Mouse (Mus musculus) midbrain, embryonic 15.5 days (tissue): ENCODE results near the gene Cntfr. TPM values are rescaled to one million over a fixed set of nuclear protein-coding genes. Genes with fewer than 3 reads are reported as not detected.

Experiments used
- ATAC-seq: fragments of 200-750 bp; cut with Nextera tagmentation; replicated peaks from 2 replicates; pipeline ENCODE4 v1.8.0; 2017; ENCODE audit warnings: moderate TSS enrichment
- H3K27ac ChIP-seq: fragments of 300-500 bp; sonication (generic); 2 replicates; pipeline ENCODE4 v1.5.1; 2015; ENCODE audit warnings: mild to moderate bottlenecking, inconsistent platforms
- H3K27me3 ChIP-seq: fragments of 300-500 bp; sonication (generic); replicated peaks from 2 replicates; pipeline ENCODE4 v1.6.1; 2015; ENCODE audit warnings: inconsistent platforms
- H3K36me3 ChIP-seq: fragments of 300-500 bp; sonication (generic); replicated peaks from 2 replicates; pipeline ENCODE4 v1.6.1; 2015; ENCODE audit warnings: inconsistent platforms
- H3K4me1 ChIP-seq: fragments of 300-500 bp; sonication (generic); 2 replicates; pipeline ENCODE4 v1.6.1; 2015; ENCODE audit warnings: inconsistent platforms
- H3K4me2 ChIP-seq: fragments of 300-500 bp; sonication (generic); 2 replicates; pipeline ENCODE4 v1.6.1; 2015; ENCODE audit warnings: inconsistent platforms, mild to moderate bottlenecking, moderate library complexity
- H3K4me3 ChIP-seq: fragments of 300-500 bp; sonication (generic); 2 replicates; pipeline ENCODE4 v1.5.1; 2015; ENCODE audit warnings: mild to moderate bottlenecking, inconsistent platforms
- H3K9ac ChIP-seq: fragments of 300-500 bp; sonication (generic); 2 replicates; pipeline ENCODE4 v1.6.1; 2015; ENCODE audit warnings: mild to moderate bottlenecking, inconsistent platforms
- H3K9me3 ChIP-seq: fragments of 300-500 bp; sonication (generic); 2 replicates; pipeline ENCODE4 v1.6.1; 2016; ENCODE audit warnings: inconsistent platforms
- WGBS: fragments of 180-500 bp; shearing (Covaris S2); methylation state at CpG from one replicate; pipeline ENCODE4 v1.1.7; 2015; ENCODE audit warnings: mixed read lengths; 5-methylcytosine and 5-hydroxymethylcytosine counted together
- polyA plus RNA-seq: library from polyadenylated mRNA; unstranded; fragments of >200 nt; fragmentation: Nextera tagmentation; extraction: Ambion mirVana; gene quantifications from 2 replicates; pipeline ENCODE4 v1.2.1, GENCODE M21; 2015

The Cntfr gene
- polyA plus RNA-seq, 1 experiment from 2014 or later = 28.1 TPM

DNA sequence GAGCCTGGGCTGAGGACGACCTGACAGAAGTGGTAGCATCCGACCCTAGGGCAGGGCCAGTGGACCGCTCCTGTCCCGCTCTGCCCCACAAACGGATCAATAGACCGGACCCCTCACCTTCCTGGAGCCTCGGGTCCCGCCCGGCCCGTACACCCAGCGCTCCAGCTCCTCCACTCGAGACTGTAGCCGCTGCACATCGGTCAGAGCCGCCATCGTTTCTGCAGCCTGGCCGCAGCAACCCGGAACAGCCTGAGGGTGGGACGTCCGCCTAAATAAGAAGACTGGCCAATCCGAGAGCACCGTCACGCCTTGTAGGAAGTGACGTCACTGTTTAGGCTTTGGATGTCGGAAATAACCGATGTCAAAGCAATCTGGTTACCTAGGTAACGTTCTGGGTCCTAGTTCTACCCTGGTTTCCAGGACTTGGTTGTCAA lies 26.0 kb upstream of the Cntfr start, which contains the start of gene Dctn3:
Gene Dctn3, minus strand, starts transcription at position 253 of the 434 bp plus-strand sequence.
- Histone ChIP-seq H3K9me3 (no peaks in the 10 kb centered on the region), H3K4me2 (peak within 1 kb of the TSS; percentile 66), H3K27ac (peak within 1 kb of the TSS; percentile 65), H3K4me1 (peaks cover 23% of the 10 kb centered on the region), H3K27me3 (peaks cover 40% of the 10 kb centered on the region), H3K36me3 (peaks cover 13% of the 10 kb centered on the region; the same call in 1 of the 2 replicates), H3K4me3 (peak within 1 kb of the TSS; percentile 86), H3K9ac (peak within 1 kb of the TSS; percentile 92)
- ATAC-seq = peak; percentile 96
- under 1% methylated on average over 27 of the region's 27 CpGs for WGBS

GRCm38 (mm10) chr4:41716834-41717233 lies 19.9 kb upstream of the Cntfr start:
- no peak for ATAC-seq
- no peaks in the 10 kb centered on the region for H3K9me3 ChIP-seq
- H3K4me3 ChIP-seq = no peak overlapping the region
- H3K9ac ChIP-seq = no peak overlapping the region
- H3K27me3 ChIP-seq = no peaks in the 10 kb centered on the region
- 77% methylated on average over 6 of the region's 6 CpGs for WGBS
- no peak overlapping the region for H3K4me2 ChIP-seq
- H3K4me1 ChIP-seq = peaks cover 31% of the 10 kb centered on the region
- H3K27ac ChIP-seq = no peak overlapping the region
- peaks cover 25% of the 10 kb centered on the region; the same call in 1 of the 2 replicates for H3K36me3 ChIP-seq

GRCm38 (mm10) chr4:41715596-41715995 lies 18.7 kb upstream of the Cntfr start:
- Histone ChIP-seq H3K36me3 (peaks cover 25% of the 10 kb centered on the region; the same call in 1 of the 2 replicates), H3K27me3 (no peaks in the 10 kb centered on the region), H3K4me1 (peaks cover 36% of the 10 kb centered on the region), H3K4me3 (no peak overlapping the region), H3K9me3 (no peaks in the 10 kb centered on the region), H3K27ac (no peak overlapping the region), H3K9ac (no peak overlapping the region), H3K4me2 (no peak overlapping the region)
- ATAC-seq = no peak
- 82% methylated on average over 5 of the region's 5 CpGs for WGBS

GRCm38 (mm10) chr4:41715082-41715481 lies 18.2 kb upstream of the Cntfr start:
- H3K9me3 ChIP-seq = no peaks in the 10 kb centered on the region
- H3K27ac ChIP-seq = no peak overlapping the region
- no peak; the same call in 1 of the 2 replicates for ATAC-seq
- H3K9ac ChIP-seq = no peak overlapping the region
- H3K36me3 ChIP-seq = peaks cover 25% of the 10 kb centered on the region; the same call in 1 of the 2 replicates
- H3K4me1 ChIP-seq = peaks cover 36% of the 10 kb centered on the region
- no peak overlapping the region for H3K4me2 ChIP-seq
- WGBS = 83% methylated on average over 8 of the region's 8 CpGs
- no peaks in the 10 kb centered on the region for H3K27me3 ChIP-seq
- no peak overlapping the region for H3K4me3 ChIP-seq

GRCm38 (mm10) chr4:41714276-41714675 lies 17.4 kb upstream of the Cntfr start:
- Histone ChIP-seq H3K4me3 (peak overlapping the region; percentile 88), H3K36me3 (peaks cover 23% of the 10 kb centered on the region; the same call in 1 of the 2 replicates), H3K27ac (no peak overlapping the region), H3K4me2 (peak overlapping the region; percentile 80), H3K9ac (0 out of 2 replicates have a peak overlapping the region, but pooled peaks have one; percentile 92), H3K27me3 (no peaks in the 10 kb centered on the region), H3K9me3 (no peaks in the 10 kb centered on the region), H3K4me1 (peaks cover 36% of the 10 kb centered on the region)
- WGBS = 11% methylated on average over 8 of the region's 8 CpGs
- ATAC-seq = 0 out of 2 replicates have a peak, but pooled peaks have one; percentile 21

GRCm38 (mm10) chr4:41713197-41714067 lies 16.5 kb upstream of the Cntfr start, which contains the start of gene Rpp25l:
Rpp25l (minus strand) TSS chr4:41713534.
- peak within 1 kb of the TSS; percentile 92 for H3K9ac ChIP-seq
- peak; percentile 61 for ATAC-seq
- peak within 1 kb of the TSS; percentile 85 for H3K27ac ChIP-seq
- no peaks in the 10 kb centered on the region for H3K9me3 ChIP-seq
- peak within 1 kb of the TSS; percentile 80 for H3K4me2 ChIP-seq
- H3K4me3 ChIP-seq = peak within 1 kb of the TSS; percentile 88
- H3K27me3 ChIP-seq = no peaks in the 10 kb centered on the region
- under 1% methylated on average over 61 of the region's 61 CpGs for WGBS
- peaks cover 17% of the 10 kb centered on the region; the same call in 1 of the 2 replicates for H3K36me3 ChIP-seq
- peaks cover 40% of the 10 kb centered on the region for H3K4me1 ChIP-seq

DNA sequence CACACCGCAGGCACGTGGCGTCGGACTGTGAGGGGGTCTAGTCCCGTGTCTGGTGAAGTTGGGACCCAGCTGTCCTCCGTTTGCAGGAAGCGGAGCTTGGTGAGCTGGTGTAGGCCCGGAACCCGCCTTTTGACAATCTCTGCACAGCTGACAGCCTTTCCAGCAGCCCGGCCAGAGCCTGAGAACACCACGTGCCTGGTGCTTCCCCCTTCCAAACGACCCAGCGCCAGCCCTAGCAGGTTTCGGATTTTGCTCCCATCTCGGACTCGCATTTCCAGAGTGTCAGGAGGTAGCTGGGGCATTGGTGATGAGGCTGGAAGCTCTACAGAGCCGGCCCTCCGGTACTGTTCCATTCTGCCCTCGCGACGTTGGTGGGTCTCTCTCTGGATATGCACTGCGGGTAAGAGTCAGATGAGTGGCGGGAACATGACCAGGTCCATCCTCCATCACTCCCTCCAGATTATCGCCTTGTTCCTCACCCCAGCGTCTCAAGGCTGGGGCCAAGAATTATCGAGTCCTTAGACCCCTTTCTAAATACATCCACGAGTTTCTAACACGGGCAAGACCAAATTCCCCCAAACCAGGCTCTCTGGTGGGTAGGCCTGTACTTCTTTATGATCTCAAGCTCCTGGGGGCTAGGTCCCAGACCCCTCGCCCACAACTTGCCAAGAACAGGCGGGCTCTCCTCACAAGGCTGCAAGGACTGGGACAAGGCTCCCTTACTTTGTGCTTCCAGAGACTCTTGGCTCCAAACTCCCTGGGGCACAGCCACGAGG lies 15.7 kb upstream of the Cntfr start:
- ATAC-seq = peak; percentile 24
- Histone ChIP-seq H3K27me3 (no peaks in the 10 kb centered on the region), H3K9ac (peak overlapping the region; percentile 92), H3K9me3 (no peaks in the 10 kb centered on the region), H3K4me1 (peaks cover 46% of the 10 kb centered on the region), H3K36me3 (peaks cover 9% of the 10 kb centered on the region; the same call in 1 of the 2 replicates), H3K4me3 (peak overlapping the region; percentile 88), H3K4me2 (peak overlapping the region; percentile 80), H3K27ac (peak overlapping the region; percentile 85)
- WGBS = 40% methylated on average over 31 of the region's 31 CpGs

GRCm38 (mm10) chr4:41711705-41712375 lies 15.0 kb upstream of the Cntfr start:
- H3K4me2 ChIP-seq = peak overlapping the region; percentile 80
- ATAC-seq = no peak
- WGBS = 69% methylated on average over 16 of the region's 16 CpGs
- peaks cover 54% of the 10 kb centered on the region for H3K4me1 ChIP-seq
- H3K27me3 ChIP-seq = no peaks in the 10 kb centered on the region
- peak overlapping the region; percentile 88 for H3K4me3 ChIP-seq
- H3K36me3 ChIP-seq = peaks cover 6% of the 10 kb centered on the region; the same call in 1 of the 2 replicates
- H3K9ac ChIP-seq = peak overlapping the region; percentile 92
- H3K27ac ChIP-seq = no peak overlapping the region
- H3K9me3 ChIP-seq = no peaks in the 10 kb centered on the region

DNA sequence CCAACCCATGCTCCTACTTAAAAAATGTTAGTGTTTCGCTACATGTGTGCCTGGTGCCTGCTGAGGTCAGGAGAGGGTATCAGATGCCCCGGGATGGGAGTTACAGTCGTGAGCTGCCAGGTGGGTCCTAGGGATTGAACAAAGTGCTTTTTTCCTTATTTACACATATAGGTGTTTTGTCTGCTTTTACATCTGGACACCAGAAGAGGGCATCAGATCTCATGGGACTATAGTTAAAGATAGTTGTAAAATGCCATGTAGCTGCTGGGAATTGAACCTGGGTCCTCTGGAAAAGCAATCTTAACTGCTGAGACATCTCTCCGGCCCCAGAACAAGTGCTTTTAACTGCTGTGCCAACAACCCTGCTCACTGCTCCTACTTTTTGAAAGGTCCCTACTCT lies 13.3 kb upstream of the Cntfr start:
- no peak overlapping the region for H3K4me3 ChIP-seq
- no peaks in the 10 kb centered on the region for H3K27me3 ChIP-seq
- peaks cover 60% of the 10 kb centered on the region for H3K4me1 ChIP-seq
- H3K4me2 ChIP-seq = no peak overlapping the region
- no peak overlapping the region for H3K9ac ChIP-seq
- H3K27ac ChIP-seq = no peak overlapping the region
- 72% methylated on average over 4 of the region's 4 CpGs for WGBS
- H3K36me3 ChIP-seq = no peaks in the 10 kb centered on the region
- H3K9me3 ChIP-seq = no peaks in the 10 kb centered on the region
- ATAC-seq = no peak

- H3K4me3 ChIP-seq = no peak overlapping the region
- H3K27me3 ChIP-seq = no peaks in the 10 kb centered on the region
- H3K4me2 ChIP-seq = no peak overlapping the region
- peak overlapping the region; percentile 15; the same call in 1 of the 2 replicates for H3K27ac ChIP-seq
- H3K36me3 ChIP-seq = no peaks in the 10 kb centered on the region
- H3K9ac ChIP-seq = no peak overlapping the region
- WGBS = 41% methylated on average over 8 of the region's 8 CpGs
- ATAC-seq = 0 out of 2 replicates have a peak, but pooled peaks have one; percentile 22
- H3K9me3 ChIP-seq = no peaks in the 10 kb centered on the region
- peaks cover 48% of the 10 kb centered on the region for H3K4me1 ChIP-seq
These were observed 11.4 kb upstream of the Cntfr start for GRCm38 (mm10) chr4:41708192-41708745.

DNA sequence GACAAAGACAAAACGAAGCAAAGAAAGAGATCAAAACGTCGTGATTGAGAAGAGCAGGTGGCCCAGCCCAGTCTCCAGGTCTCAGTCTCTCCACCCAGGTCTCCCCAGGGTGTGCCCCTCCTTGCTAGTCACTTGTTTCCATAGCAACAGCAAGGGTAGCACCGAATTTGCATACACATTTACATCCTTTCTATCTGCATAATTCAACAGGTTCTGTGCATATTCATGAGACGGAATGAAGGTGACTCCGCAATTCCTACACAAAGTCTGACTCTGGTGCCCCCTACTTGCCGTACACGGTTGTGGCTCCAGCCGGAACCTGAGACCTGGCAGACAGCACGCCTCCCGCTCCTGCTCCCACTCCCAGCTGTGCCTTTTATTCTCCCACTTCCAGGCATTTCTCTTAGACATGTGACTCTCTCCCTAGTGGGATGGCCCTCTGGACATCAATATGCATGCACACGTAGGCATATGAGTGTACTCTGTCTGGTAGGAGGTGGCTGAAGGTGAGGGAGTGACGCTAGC lies 10.2 kb upstream of the Cntfr start:
- Histone ChIP-seq H3K9me3 (no peaks in the 10 kb centered on the region), H3K27me3 (no peaks in the 10 kb centered on the region), H3K27ac (peak overlapping the region; percentile 69), H3K4me1 (peaks cover 40% of the 10 kb centered on the region), H3K4me2 (peak overlapping the region; percentile 38), H3K36me3 (no peaks in the 10 kb centered on the region), H3K9ac (no peak overlapping the region), H3K4me3 (no peak overlapping the region)
- peak; percentile 89 for ATAC-seq
- WGBS = 2% methylated on average over 13 of the region's 13 CpGs
